Mouse (Mus musculus) heart, postnatal 0 days (tissue): Measurements from ENCODE around the gene Psmd14.

Experiments
- CTCF ChIP-seq: IDR thresholded peaks from 2 replicates; pipeline ENCODE4 v1.5.1; 2016; ENCODE audit warnings: antibody characterized with exemption, control low read depth, low read depth
- EP300 ChIP-seq: IDR thresholded peaks from 2 replicates; pipeline ENCODE4 v1.6.1; 2016; ENCODE audit warnings: antibody characterized with exemption, low read depth

- TF ChIP-seq EP300 = no peak
- TF ChIP-seq CTCF = no peak
These were observed 94.9 kb downstream of the Psmd14 start for GRCm38 (mm10) chr2:61806346-61806825.
